Mouse (Mus musculus) ES-E14 (cell line): ENCODE results near the gene Hspd1. TPM values are rescaled to one million over a fixed set of nuclear protein-coding genes. Genes with fewer than 3 reads are reported as not detected.
"Not testable (repeated sequence)": the region's sequence is repeated elsewhere in the genome, so short reads cannot be mapped to it uniquely, and the experiment has no call there.

ENCODE experiments used
- DNase-seq: peaks from one replicate; pipeline ENCODE4 v3.0.0-alpha.2; 2013; ENCODE audit warnings: low read depth, low spot score
- H3K27ac ChIP-seq: 2 replicates; pipeline ENCODE4 v1.5.1; 2012; ENCODE audit warnings: low read depth, mild to moderate bottlenecking, low read length, moderate library complexity, mixed read lengths; ENCODE audit not compliant: poor library complexity, insufficient read depth, severe bottlenecking
- H3K36me3 ChIP-seq: 2 replicates; pipeline ENCODE4 v1.6.1; 2012; ENCODE audit warnings: mild to moderate bottlenecking, low read length, moderate library complexity, mixed read lengths; ENCODE audit not compliant: control insufficient read depth, poor library complexity, insufficient read depth, severe bottlenecking
- H3K4me1 ChIP-seq, 2 experiments: fragments of 150-350 bp in 1 of 2; sonication (generic) in 1 of 2; 2 replicates each; pipeline ENCODE4 v1.6.1; 2012; ENCODE audit warnings: low read length in 2 of 2, mild to moderate bottlenecking in 1 of 2, mixed read lengths in 1 of 2; ENCODE audit not compliant: control insufficient read depth in 2 of 2, insufficient read depth in 2 of 2, poor library complexity in 1 of 2
- H3K4me3 ChIP-seq, 2 experiments: fragments of 150-350 bp in 1 of 2; sonication (generic) in 1 of 2; 2 replicates each; pipeline ENCODE4 v1.5.1; 2012; ENCODE audit warnings: low read length in 2 of 2, low read depth in 1 of 2, mild to moderate bottlenecking in 1 of 2, mixed read lengths in 1 of 2; ENCODE audit not compliant: insufficient read depth in 1 of 2, poor library complexity in 1 of 2, severe bottlenecking in 1 of 2
- H3K9ac ChIP-seq: 2 replicates; pipeline ENCODE4 v1.6.1; 2012; ENCODE audit warnings: low read depth, mild to moderate bottlenecking, low read length, mixed read lengths; ENCODE audit not compliant: poor library complexity, insufficient read depth, severe bottlenecking
- H3K9me3 ChIP-seq: fragments of 150-350 bp; sonication (generic); 2 replicates; pipeline ENCODE4 v1.6.1; 2012; ENCODE audit warnings: low read depth, mild to moderate bottlenecking, low read length; ENCODE audit not compliant: control insufficient read depth, insufficient read depth
- CHD2 ChIP-seq: IDR thresholded peaks from 2 replicates; pipeline ENCODE4 v1.6.1; 2014; ENCODE audit warnings: mild to moderate bottlenecking, low read depth, low read length, inconsistent platforms
- HCFC1 ChIP-seq: IDR thresholded peaks from 2 replicates; pipeline ENCODE4 v1.6.1; 2012; ENCODE audit warnings: low read length, inconsistent platforms, borderline replicate concordance; ENCODE audit not compliant: insufficient read depth
- MAFK ChIP-seq: IDR thresholded peaks from 2 replicates; pipeline ENCODE4 v1.6.1; 2014; ENCODE audit warnings: mild to moderate bottlenecking, low read depth, low read length, inconsistent platforms; ENCODE audit not compliant: insufficient read depth
- ZC3H11A ChIP-seq: IDR thresholded peaks from 2 replicates; pipeline ENCODE4 v1.6.1; 2012; ENCODE audit warnings: low read depth, mild to moderate bottlenecking, inconsistent platforms, low read length, borderline replicate concordance
- ZNF384 ChIP-seq: IDR thresholded peaks from 2 replicates; pipeline ENCODE4 v1.6.1; 2012; ENCODE audit warnings: low read depth, low read length, inconsistent platforms
- in situ Hi-C, 2 experiments: fragments of 600-800 bp; cut with MboI; formaldehyde crosslinking; loops; one replicate each; pipeline ENCODE4 v1.15.1; 2025; ENCODE audit warnings: low sequenced_read_pairs in 2 of 2, inconsistent platforms in 1 of 2; ENCODE audit not compliant: unreplicated experiment in 2 of 2
- total RNA-seq: library from RNA; depleted of rRNA; stranded (reverse); fragments of 300-350 nt; gene quantifications from 2 replicates; pipeline ENCODE4 v1.2.3, GENCODE M21; 2012

Gene Hspd1
- total RNA-seq, 1 experiment = 762 TPM

DNA sequence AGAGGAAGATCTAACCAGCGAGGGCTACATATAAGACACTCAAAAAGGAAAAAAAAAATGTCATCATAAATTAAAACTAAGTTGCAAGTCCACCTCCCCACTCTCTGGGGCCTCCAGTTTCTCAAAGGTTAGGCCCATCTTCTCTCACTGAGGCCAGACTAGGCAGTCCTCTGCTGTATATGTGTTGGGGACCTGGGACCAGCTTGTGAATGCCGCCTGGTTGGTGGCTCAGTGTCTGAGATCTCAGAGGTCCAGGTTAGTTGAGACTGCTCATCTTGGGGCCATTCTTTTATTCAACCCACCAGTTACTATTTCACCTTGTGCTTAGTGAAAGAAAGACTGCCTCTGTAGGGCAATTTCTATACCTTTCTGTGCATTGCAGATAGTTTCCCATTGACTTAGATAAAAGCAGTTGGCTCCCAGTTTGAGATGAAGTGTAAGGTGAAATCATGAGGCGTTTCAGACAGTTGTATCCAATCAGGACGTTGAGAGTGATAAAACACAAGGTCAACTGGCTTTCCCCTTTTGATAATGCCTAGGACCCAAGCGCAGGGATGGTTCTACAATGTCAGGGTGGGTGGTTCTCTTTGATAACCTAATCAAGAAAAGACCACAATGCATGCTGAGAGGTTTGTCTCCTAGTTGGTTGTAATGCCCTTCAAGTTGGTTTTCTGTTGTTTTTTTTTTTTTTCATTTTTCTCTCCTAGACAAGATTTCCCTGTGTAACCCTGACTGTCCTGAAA, 12.2 kb downstream of the Hspd1 start:
- Histone ChIP-seq H3K27ac (no peak overlapping the region), H3K4me3 (no peak overlapping the region), H3K36me3 (peaks cover 12% of the 10 kb centered on the region), H3K9me3 (no peaks in the 10 kb centered on the region), H3K4me1 (peaks cover 0 to 2% of the 10 kb centered on the region in 2 experiments; a peak in 1 of 4 replicates), H3K9ac (no peak overlapping the region)
- TF ChIP-seq CHD2 = no peak
- TF ChIP-seq MAFK = no peak
- no peak for TF ChIP-seq HCFC1
- no peak for TF ChIP-seq ZNF384
- no peak for TF ChIP-seq ZC3H11A
- DNase-seq = no peak
- in situ Hi-C loops = no loop called here

GRCm38 (mm10) chr1:55074757-55075156, 13.3 kb downstream of the Hspd1 start:
- Histone ChIP-seq H3K9me3 (no peaks in the 10 kb centered on the region), H3K4me1 (peaks cover 0 to 2% of the 10 kb centered on the region in 2 experiments; a peak in 1 of 4 replicates), H3K9ac (no peak overlapping the region), H3K27ac (no peak overlapping the region), H3K36me3 (peaks cover 10% of the 10 kb centered on the region), H3K4me3 (no peak overlapping the region)
- no peak for DNase-seq
- TF ChIP-seq CHD2 = no peak
- no peak for TF ChIP-seq ZC3H11A
- no peak for TF ChIP-seq MAFK
- no peak for TF ChIP-seq HCFC1
- no peak for TF ChIP-seq ZNF384
- in situ Hi-C loops = no loop called here

DNA sequence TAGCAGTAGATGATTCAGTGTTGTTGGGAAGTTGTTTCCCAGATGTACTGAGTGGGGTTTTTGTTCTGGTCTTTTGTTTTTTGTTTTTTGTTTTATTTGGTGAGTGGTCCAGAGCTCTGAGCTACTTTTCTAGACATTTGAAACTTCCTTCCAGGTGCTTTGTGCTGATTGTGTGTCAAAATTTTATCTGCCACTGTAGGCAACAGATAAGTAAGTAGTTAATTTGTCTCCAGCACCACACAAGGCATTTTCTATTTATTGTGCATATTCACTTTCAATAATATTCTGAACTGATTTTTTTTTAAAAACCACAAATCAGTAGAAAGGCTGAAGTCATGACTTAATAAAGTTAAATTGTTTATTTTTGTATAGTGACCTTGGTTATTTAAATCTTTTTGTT, 15.7 kb downstream of the Hspd1 start:
- H3K27ac ChIP-seq, H3K4me3 ChIP-seq, H3K9me3 ChIP-seq, H3K36me3 ChIP-seq, DNase-seq, in situ Hi-C loops, H3K4me1 ChIP-seq, H3K9ac ChIP-seq: not testable (repeated sequence)

DNA sequence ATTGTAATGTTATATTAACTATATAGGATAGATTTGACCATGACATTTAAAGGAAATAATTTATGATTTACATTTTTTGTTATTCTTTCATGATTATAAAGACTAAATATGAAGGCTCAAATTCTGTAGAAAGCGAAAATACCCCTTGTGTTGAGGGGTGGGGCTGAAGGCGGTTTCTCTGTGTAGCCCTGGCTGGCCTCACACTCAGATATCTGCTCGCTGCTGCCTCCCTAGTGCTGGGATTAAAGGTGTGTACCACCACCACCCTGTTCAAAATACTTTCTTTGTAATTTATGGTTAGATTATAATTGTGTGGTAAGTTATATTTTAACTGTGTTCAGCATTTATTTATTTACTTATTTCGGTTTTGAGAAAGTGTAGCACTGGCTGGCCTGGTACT, 26.3 kb downstream of the Hspd1 start:
- Histone ChIP-seq H3K27ac (no peak overlapping the region), H3K36me3 (peaks cover 3% of the 10 kb centered on the region; the same call in 1 of the 2 replicates), H3K9me3 (no peaks in the 10 kb centered on the region), H3K4me1 (peaks cover 0 to 6% of the 10 kb centered on the region in 2 experiments; a peak in 2 of 4 replicates), H3K9ac (no peak overlapping the region), H3K4me3 (no peak overlapping the region)
- in situ Hi-C loops = no loop called here
- TF ChIP-seq ZNF384 (no peak), CHD2 (no peak), MAFK (no peak), ZC3H11A (no peak), HCFC1 (no peak)
- DNase-seq = no peak

- no peaks in the 10 kb centered on the region; the same call in 1 of the 2 replicates for H3K36me3 ChIP-seq
- no peak overlapping the region for H3K27ac ChIP-seq
- TF ChIP-seq MAFK (no peak), ZNF384 (no peak), CHD2 (no peak), HCFC1 (no peak), ZC3H11A (no peak)
- H3K4me3 ChIP-seq = no peak overlapping the region
- H3K9ac ChIP-seq = no peak overlapping the region
- in situ Hi-C loops = no loop called here
- no peaks in the 10 kb centered on the region for H3K9me3 ChIP-seq
- H3K4me1 ChIP-seq = peaks cover 2 to 9% of the 10 kb centered on the region in 2 experiments; a peak in 2 of 4 replicates
- no peak for DNase-seq
Observed at GRCm38 (mm10) chr1:55061099-55061498, 26.9 kb downstream of the Hspd1 start.
